Mouse (Mus musculus) T-helper 2 cell (primary cell): ENCODE data around the gene Syt9.

Experiments
- in situ Hi-C: fragments of 300-600 bp; cut with MboI, MseI; formaldehyde crosslinking; loops from one replicate; pipeline ENCODE4 v1.15.1; 2025; ENCODE audit warnings: high pct_unique_total_duplicates

Syt9 gene

GRCm38 (mm10) chr7:107545011-107545410 lies 174.5 kb downstream of the Syt9 start:
- in situ Hi-C loops, result no loop called here

GRCm38 (mm10) chr7:107547872-107548271 lies 177.3 kb downstream of the Syt9 start:
- in situ Hi-C loops, result no loop called here

GRCm38 (mm10) chr7:107553461-107553860 lies 182.9 kb downstream of the Syt9 start:
- in situ Hi-C loops, result no loop called here

- in situ Hi-C loops, result no loop called here
Observed at GRCm38 (mm10) chr7:107555906-107556305, 185.4 kb downstream of the Syt9 start.

- in situ Hi-C loops, result no loop called here
Observed at GRCm38 (mm10) chr7:107560675-107561074, 190.1 kb downstream of the Syt9 start.

GRCm38 (mm10) chr7:107561584-107561983 lies 191.1 kb downstream of the Syt9 start:
- in situ Hi-C loops, result no loop called here

GRCm38 (mm10) chr7:107563727-107564126 lies 193.2 kb downstream of the Syt9 start:
- in situ Hi-C loops, result no loop called here

GRCm38 (mm10) chr7:107567261-107567671 lies 196.7 kb downstream of the Syt9 start, which contains the start of gene Olfml1:
Gene Olfml1, plus strand, starts transcription at chr7:107567446.
- in situ Hi-C loops, result no loop called here

GRCm38 (mm10) chr7:107567674-107568073 lies 197.1 kb downstream of the Syt9 start:
- in situ Hi-C loops, result no loop called here

GRCm38 (mm10) chr7:107568971-107569370 lies 198.4 kb downstream of the Syt9 start:
- in situ Hi-C loops, result no loop called here

- in situ Hi-C loops, result no loop called here
Observed at GRCm38 (mm10) chr7:107573856-107574255, 203.3 kb downstream of the Syt9 start.

- in situ Hi-C loops, result no loop called here
Observed at GRCm38 (mm10) chr7:107574276-107574675, 203.7 kb downstream of the Syt9 start.

- in situ Hi-C loops, result no loop called here
Observed at GRCm38 (mm10) chr7:107592641-107593040, 222.1 kb downstream of the Syt9 start.

- in situ Hi-C loops, result no loop called here
Observed at GRCm38 (mm10) chr7:107593904-107594303, 223.4 kb downstream of the Syt9 start.

- in situ Hi-C loops, result no loop called here
Observed at GRCm38 (mm10) chr7:107594325-107594856, 223.9 kb downstream of the Syt9 start.

- in situ Hi-C loops, result no loop called here
Observed at GRCm38 (mm10) chr7:107594857-107595402, 224.4 kb downstream of the Syt9 start, which contains the start of gene Ppfibp2. Gene Ppfibp2, plus strand, starts transcription at chr7:107595207.

- in situ Hi-C loops, result no loop called here
Observed at GRCm38 (mm10) chr7:107595426-107595825, 224.9 kb downstream of the Syt9 start.

- in situ Hi-C loops, result no loop called here
Observed at GRCm38 (mm10) chr7:107596753-107597152, 226.2 kb downstream of the Syt9 start.

GRCm38 (mm10) chr7:107597956-107598355 lies 227.4 kb downstream of the Syt9 start:
- in situ Hi-C loops, result no loop called here
